Mouse (Mus musculus) hindbrain, embryonic 16.5 days (tissue): ENCODE data around the gene Pramel1. TPM values are rescaled to one million over a fixed set of nuclear protein-coding genes. Genes with fewer than 3 reads are reported as not detected.
"Not testable (repeated sequence)": the region's sequence is repeated elsewhere in the genome, so short reads cannot be mapped to it uniquely, and the experiment has no call there.

Experiments used
- ATAC-seq: fragments of 200-750 bp; cut with Nextera tagmentation; 2 replicates; pipeline ENCODE4 v1.8.0; 2017; ENCODE audit warnings: moderate TSS enrichment, moderate library complexity
- H3K27ac ChIP-seq: fragments of 300-500 bp; sonication (generic); 2 replicates; pipeline ENCODE4 v1.5.1; 2014; ENCODE audit warnings: low read depth, mild to moderate bottlenecking, control low read depth, low read length, moderate library complexity
- H3K27me3 ChIP-seq: fragments of 300-500 bp; sonication (generic); replicated peaks from 2 replicates; pipeline ENCODE4 v1.6.1; 2014; ENCODE audit warnings: low read length; ENCODE audit not compliant: control insufficient read depth, insufficient read depth
- H3K36me3 ChIP-seq: fragments of 300-500 bp; sonication (generic); 2 replicates; pipeline ENCODE4 v1.6.1; 2014; ENCODE audit warnings: mild to moderate bottlenecking, low read length, moderate library complexity, mixed read lengths; ENCODE audit not compliant: control insufficient read depth, insufficient read depth
- H3K4me1 ChIP-seq: fragments of 300-500 bp; sonication (generic); 2 replicates; pipeline ENCODE4 v1.6.1; 2014; ENCODE audit warnings: low read depth, low read length; ENCODE audit not compliant: control insufficient read depth, insufficient read depth
- H3K4me2 ChIP-seq: fragments of 300-500 bp; sonication (generic); 2 replicates; pipeline ENCODE4 v1.6.1; 2014; ENCODE audit warnings: mild to moderate bottlenecking, low read length, control low read depth, moderate library complexity
- H3K4me3 ChIP-seq: fragments of 300-500 bp; sonication (generic); 2 replicates; pipeline ENCODE4 v1.5.1; 2014; ENCODE audit warnings: mild to moderate bottlenecking, low read length, control low read depth, moderate library complexity
- H3K9ac ChIP-seq: fragments of 300-500 bp; sonication (generic); 2 replicates; pipeline ENCODE4 v1.6.1; 2014; ENCODE audit warnings: low read depth, mild to moderate bottlenecking, control low read depth, low read length, moderate library complexity
- H3K9me3 ChIP-seq: fragments of 300-500 bp; sonication (generic); 2 replicates; pipeline ENCODE4 v1.6.1; 2014; ENCODE audit warnings: mild to moderate bottlenecking, low read length, moderate library complexity; ENCODE audit not compliant: control insufficient read depth
- WGBS: fragments of 180-500 bp; shearing (Covaris S2); extraction: QIAGEN DNeasy Blood & Tissue Kit; methylation state at CpG from one replicate; pipeline ENCODE4 v1.1.7; 2014; 5-methylcytosine and 5-hydroxymethylcytosine counted together
- polyA plus RNA-seq: library from polyadenylated mRNA; unstranded; fragments of >200 nt; fragmentation: Nextera tagmentation; extraction: Ambion mirVana; gene quantifications from 2 replicates; pipeline ENCODE4 v1.2.1, GENCODE M21; 2015

Pramel1 gene
- polyA plus RNA-seq, 1 experiment from 2014 or later, result not detected

DNA sequence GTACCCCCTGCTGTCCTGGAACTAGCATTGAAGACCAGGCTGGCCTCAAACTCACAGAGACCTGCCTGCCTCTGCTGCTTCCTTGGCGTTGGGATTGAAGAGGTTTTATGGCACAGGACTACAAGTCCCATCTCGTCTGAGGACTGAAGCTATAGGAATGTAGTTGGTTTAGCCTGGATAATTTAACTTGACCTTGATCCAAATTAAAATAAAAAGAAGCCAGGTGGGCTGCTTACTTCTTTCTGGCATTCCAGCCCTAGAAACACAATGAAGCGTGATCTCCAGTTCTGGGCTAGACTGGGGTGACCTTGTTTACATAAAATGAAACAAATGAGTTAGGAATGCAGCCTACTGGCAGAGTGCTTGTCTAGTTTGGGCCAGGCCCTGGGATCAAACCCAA lies 19.9 kb downstream of the Pramel1 start:
- Histone ChIP-seq H3K9me3 (no peaks in the 10 kb centered on the region), H3K9ac (no peak overlapping the region), H3K27ac (no peak overlapping the region), H3K4me3 (no peak overlapping the region), H3K4me2 (no peak overlapping the region), H3K36me3 (peaks cover 38% of the 10 kb centered on the region), H3K4me1 (no peaks in the 10 kb centered on the region), H3K27me3 (no peaks in the 10 kb centered on the region)
- ATAC-seq, result no peak
- WGBS, result 97% methylated on average over 3 of the region's 3 CpGs

DNA sequence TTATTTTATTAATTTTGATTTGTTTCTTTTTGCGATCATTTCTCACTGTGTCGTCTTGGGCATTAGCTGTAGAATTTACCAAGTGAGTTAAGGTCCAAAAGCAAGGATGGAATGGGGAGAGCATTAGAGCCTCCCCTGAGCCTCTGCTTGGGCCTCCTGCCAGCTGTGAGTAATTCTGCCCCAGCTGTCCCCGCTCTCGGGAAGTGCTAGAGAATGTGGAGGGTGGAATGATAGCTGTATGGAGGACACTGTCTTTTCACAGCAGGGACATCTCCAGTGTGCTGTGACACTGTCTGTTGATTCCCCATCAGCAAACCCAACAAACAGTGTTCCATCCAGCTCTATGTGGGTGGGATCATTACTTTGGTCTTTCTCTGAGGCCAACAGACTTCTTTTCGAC lies 32.5 kb downstream of the Pramel1 start:
- H3K4me1 ChIP-seq, ATAC-seq, H3K36me3 ChIP-seq, H3K9me3 ChIP-seq, H3K27me3 ChIP-seq, H3K4me3 ChIP-seq, H3K27ac ChIP-seq, H3K9ac ChIP-seq, H3K4me2 ChIP-seq: not testable (repeated sequence)
- 68% methylated on average over 5 of the region's 5 CpGs for WGBS

Other genes with a start within 250 kb of the Pramel1 start
- gene Prdm2, start 181.4 kb upstream of the Pramel1 start, polyA plus RNA-seq, result 12.0 and 13.5 TPM in 2 replicates
- 46.9 and 51.6 TPM in 2 replicates for gene Pdpn, start 94.9 kb upstream of the Pramel1 start, polyA plus RNA-seq
- 0.38 and 0.69 TPM in 2 replicates for gene Lrrc38, start 44.7 kb upstream of the Pramel1 start, polyA plus RNA-seq
- 21.7 and 23.2 TPM in 2 replicates for gene Pramef8, start 18.0 kb downstream of the Pramel1 start, polyA plus RNA-seq
- not detected in 2 replicates for gene Oog4, start 55.9 kb downstream of the Pramel1 start, polyA plus RNA-seq
- gene Gm13043, start 116.9 kb downstream of the Pramel1 start, polyA plus RNA-seq, result not detected in 2 replicates
- not detected in 2 replicates for gene Gm13040, start 141.5 kb downstream of the Pramel1 start, polyA plus RNA-seq
- not detected in 2 replicates for gene BC080695, start 157.3 kb downstream of the Pramel1 start, polyA plus RNA-seq
- gene Gm13057, start 157.3 kb downstream of the Pramel1 start, polyA plus RNA-seq, result not detected in 2 replicates
- gene Gm13083, start 220.6 kb downstream of the Pramel1 start, polyA plus RNA-seq, result not detected in 2 replicates